Comparison of ENCODE assay signal across 8 mouse cellular contexts in the genomic region with DNA sequence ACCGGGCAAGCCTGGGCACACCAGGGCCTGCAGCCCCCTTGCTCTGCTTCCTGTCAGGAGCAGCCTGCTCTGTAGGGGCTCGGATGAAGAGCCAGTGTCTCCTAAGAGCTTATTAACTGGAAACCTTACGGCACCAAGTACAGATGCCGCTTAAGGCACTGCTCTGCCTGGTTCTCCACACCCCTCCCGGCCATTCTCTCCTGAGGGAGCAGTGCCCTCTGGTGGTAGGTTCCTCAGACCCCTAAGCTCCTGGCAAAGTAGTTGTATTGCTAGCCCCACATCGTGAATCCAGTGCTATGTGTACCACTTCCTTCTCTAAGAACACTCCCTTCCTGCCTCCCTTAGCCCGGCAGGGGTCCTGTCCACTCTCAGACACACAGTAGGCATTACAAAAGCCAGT. TPM values are rescaled to one million over a fixed set of nuclear protein-coding genes. Genes with fewer than 3 reads are reported as not detected.
DNase-seq lines count a peak whose midpoint lies in the region; ATAC-seq and TF ChIP-seq lines count a peak whose summit lies in the region.

No protein-coding gene starts in this region.

- H3K9me3 ChIP-seq in ES-E14 (ENCODE audit: control insufficient read depth, insufficient read depth, low read depth, low read length), result no peaks in the 10 kb centered on the region
- no peaks in the 10 kb centered on the region for H3K9me3 ChIP-seq in midbrain, embryonic 13.5 days
- no peaks in the 10 kb centered on the region for H3K9me3 ChIP-seq in stomach, embryonic 15.5 days

- intact Hi-C loops in heart, postnatal 14 days (cut with DNase I), result no loop called here
- intact Hi-C loops in left cerebral cortex, adult 2 months (cut with DNase I), result loop anchor here (1.0 kb wide), 1 partner anchor 71 kb away; no protein-coding TSS in a partner anchor

- ATAC-seq in midbrain, embryonic 13.5 days, result peak; percentile 65; the same call in 1 of the 2 replicates
- 0 out of 2 replicates have a peak, but pooled peaks have one; percentile 57 for ATAC-seq in stomach, embryonic 15.5 days (ENCODE audit: insufficient read depth, low FRiP score, low read depth)

- peak overlapping the region; percentile 38; the same call in 1 of the 2 replicates for H3K9ac ChIP-seq in ES-E14 (ENCODE audit: insufficient read depth, low read depth, low read length, poor library complexity, severe bottlenecking)
- no peak overlapping the region for H3K9ac ChIP-seq in midbrain, embryonic 13.5 days (replicated peaks)
- H3K9ac ChIP-seq in stomach, embryonic 15.5 days, result no peak overlapping the region

- 68% methylated on average over 7 of the region's 7 CpGs for WGBS in midbrain, embryonic 13.5 days
- WGBS in stomach, embryonic 15.5 days, result 50% methylated on average over 7 of the region's 7 CpGs

- H3K4me3 ChIP-seq in ES-E14 (ENCODE audit: insufficient read depth in 1 of 2, low read depth in 1 of 2, low read length in 2 of 2, poor library complexity in 1 of 2, severe bottlenecking in 1 of 2), result no peak overlapping the region
- no peak overlapping the region for H3K4me3 ChIP-seq in left cerebral cortex, adult 2 months
- no peak overlapping the region for H3K4me3 ChIP-seq in midbrain, embryonic 13.5 days (replicated peaks)
- H3K4me3 ChIP-seq in stomach, embryonic 15.5 days (replicated peaks), result no peak overlapping the region

- in situ Hi-C loops in ES-E14 (cut with MboI; ENCODE audit: low sequenced_read_pairs in 2 of 2, unreplicated experiment in 2 of 2), result no loop called here

- peaks cover 50% of the 10 kb centered on the region for H3K36me3 ChIP-seq in ES-E14 (ENCODE audit: control insufficient read depth, insufficient read depth, low read length, poor library complexity, severe bottlenecking)
- H3K36me3 ChIP-seq in midbrain, embryonic 13.5 days, result peaks cover 96% of the 10 kb centered on the region
- H3K36me3 ChIP-seq in stomach, embryonic 15.5 days, result peaks cover 57% of the 10 kb centered on the region

- no peaks in the 10 kb centered on the region for H3K27me3 ChIP-seq in midbrain, embryonic 13.5 days
- H3K27me3 ChIP-seq in stomach, embryonic 15.5 days (replicated peaks), result no peaks in the 10 kb centered on the region

- peak; percentile 85 to 87 for DNase-seq in cerebellum, postnatal 10 days
- no peak for DNase-seq in cerebellum, adult 11-12 months
- peak; percentile 78 for DNase-seq in ES-E14 (ENCODE audit: low read depth, low spot score)
- peak; percentile 72 for DNase-seq in embryo, embryonic 10.5 days (ENCODE audit: low spot score)
- DNase-seq in heart, postnatal 14 days, result peak; percentile 68 to 77
- DNase-seq in left cerebral cortex, adult 2 months (ENCODE audit: extremely low spot score in 1 of 2, low spot score in 2 of 2), result peak; percentile 63 to 75

- peak; percentile 85 for TF ChIP-seq CTCF in left cerebral cortex, adult 2 months (IDR thresholded peaks at IDR 0.05)

- H3K27ac ChIP-seq in ES-E14 (ENCODE audit: insufficient read depth, low read depth, low read length, poor library complexity, severe bottlenecking), result peak overlapping the region; percentile 45; the same call in 1 of the 2 replicates
- peak overlapping the region; percentile 47 for H3K27ac ChIP-seq in left cerebral cortex, adult 2 months
- H3K27ac ChIP-seq in midbrain, embryonic 13.5 days, result 0 out of 2 replicates have a peak overlapping the region, but pooled peaks have one; percentile 25
- H3K27ac ChIP-seq in stomach, embryonic 15.5 days, result peak overlapping the region; percentile 80

- peaks cover 3 to 25% of the 10 kb centered on the region in 2 experiments; a peak in 3 of 4 replicates for H3K4me1 ChIP-seq in ES-E14 (ENCODE audit: control insufficient read depth in 2 of 2, insufficient read depth in 2 of 2, low read length in 2 of 2, poor library complexity in 1 of 2)
- H3K4me1 ChIP-seq in midbrain, embryonic 13.5 days (replicated peaks), result no peaks in the 10 kb centered on the region
- H3K4me1 ChIP-seq in stomach, embryonic 15.5 days, result peaks cover 12% of the 10 kb centered on the region; the same call in 1 of the 2 replicates

- no peak overlapping the region for H3K4me2 ChIP-seq in midbrain, embryonic 13.5 days (replicated peaks)
- H3K4me2 ChIP-seq in stomach, embryonic 15.5 days, result no peak overlapping the region

TF ChIP-seq in ES-E14, 5 proteins besides CTCF, POLR2A, EP300 and RAD21:
- TF ChIP-seq CHD2 (IDR thresholded peaks at IDR 0.05; ENCODE audit: low read depth, low read length) (no peak), MAFK (IDR thresholded peaks at IDR 0.05; ENCODE audit: insufficient read depth, low read depth, low read length) (no peak), HCFC1 (IDR thresholded peaks at IDR 0.05; ENCODE audit: borderline replicate concordance, insufficient read depth, low read length) (no peak), ZNF384 (IDR thresholded peaks at IDR 0.05; ENCODE audit: low read depth, low read length) (no peak), ZC3H11A (IDR thresholded peaks at IDR 0.05; ENCODE audit: borderline replicate concordance, low read depth, low read length) (no peak)
TF ChIP-seq in ES-E14: peak in this region for 0.

RNA-seq across cellular contexts. Expression of gene Selplg, which starts 12.3 kb away (rescaled TPM):
- 0.31 and 1.3 TPM in 2 replicates for total RNA-seq in ES-E14 (2012; rRNA removed)
- 1 to 10 TPM; 2.3 to 6.4 TPM for total RNA-seq in heart, postnatal 14 days (2021)
- total RNA-seq in left cerebral cortex, adult 2 months (2021), result 10 to 100 TPM; 25.7 to 28.3 TPM
- polyA plus RNA-seq in midbrain, embryonic 13.5 days (2015; fragmentation: Nextera tagmentation; extraction: Ambion mirVana), result 0.98 and 1.2 TPM in 2 replicates
- polyA plus RNA-seq in stomach, embryonic 15.5 days (2015; fragmentation: Nextera tagmentation; extraction: Ambion mirVana), result 5.8 and 7.5 TPM in 2 replicates

RNA-seq across cellular contexts. Expression of gene Tmem119, which starts 44.4 kb away (rescaled TPM):
- 3.3 and 7.1 TPM in 2 replicates for total RNA-seq in ES-E14 (2012; rRNA removed)
- 10 to 100 TPM; 10.5 to 12.5 TPM for total RNA-seq in heart, postnatal 14 days (2021)
- 10 to 100 TPM; 21.0 to 25.3 TPM for total RNA-seq in left cerebral cortex, adult 2 months (2021)
- polyA plus RNA-seq in midbrain, embryonic 13.5 days (2015; fragmentation: Nextera tagmentation; extraction: Ambion mirVana), result 4.3 and 5.6 TPM in 2 replicates
- polyA plus RNA-seq in stomach, embryonic 15.5 days (2015; fragmentation: Nextera tagmentation; extraction: Ambion mirVana), result 60.6 and 64.4 TPM in 2 replicates

Comparison
In these comparisons a context has a peak if more than half of its experiments do, and no peak if none do; other contexts are left out.
1. H3K27ac ChIP-seq: peak in every context shown above with its lines; median percentile 80 in stomach, embryonic 15.5 days; 47 in left cerebral cortex, adult 2 months; 45 in ES-E14; 25 in midbrain, embryonic 13.5 days.